Mouse (Mus musculus): ENCODE data around the gene Med26. TPM values are rescaled to one million over a fixed set of nuclear protein-coding genes. Genes with fewer than 3 reads are reported as not detected.
A peak's percentile ranks its signal among the peaks of the same experiment; 100 is the strongest.

Gene Med26
- total RNA-seq, 2 experiments from 2014 or later, result 7.3 to 9.8 TPM

GRCm38 (mm10) chr8:72548644-72549313, 709 bp upstream of the Med26 start:
- peak in 1 of 2 experiments; percentile 50 for DNase-seq

GRCm38 (mm10) chr8:72547122-72547801, 808 bp downstream of the Med26 start:
- peak; percentile 18 to 25 for DNase-seq

DNA sequence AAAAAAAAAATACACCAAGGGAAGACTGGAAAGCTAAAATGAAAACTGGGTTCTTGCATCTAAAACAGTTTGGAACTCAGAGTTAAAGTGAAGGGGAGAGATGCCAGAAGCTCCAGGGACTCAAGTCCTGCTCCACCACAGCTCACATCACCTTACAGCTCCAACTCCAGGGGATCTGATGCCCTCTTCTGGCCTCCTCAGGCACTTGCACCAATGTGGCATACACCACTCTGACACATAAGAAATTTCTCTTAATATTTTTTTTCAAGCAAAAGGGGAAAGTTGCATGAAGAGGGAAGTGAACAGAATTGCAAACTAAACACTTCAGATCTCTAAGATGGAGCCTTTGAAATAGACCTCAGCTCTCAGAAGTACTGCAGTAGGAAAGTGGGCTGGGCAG, 8.8 kb downstream of the Med26 start:
- no peak for DNase-seq

DNA sequence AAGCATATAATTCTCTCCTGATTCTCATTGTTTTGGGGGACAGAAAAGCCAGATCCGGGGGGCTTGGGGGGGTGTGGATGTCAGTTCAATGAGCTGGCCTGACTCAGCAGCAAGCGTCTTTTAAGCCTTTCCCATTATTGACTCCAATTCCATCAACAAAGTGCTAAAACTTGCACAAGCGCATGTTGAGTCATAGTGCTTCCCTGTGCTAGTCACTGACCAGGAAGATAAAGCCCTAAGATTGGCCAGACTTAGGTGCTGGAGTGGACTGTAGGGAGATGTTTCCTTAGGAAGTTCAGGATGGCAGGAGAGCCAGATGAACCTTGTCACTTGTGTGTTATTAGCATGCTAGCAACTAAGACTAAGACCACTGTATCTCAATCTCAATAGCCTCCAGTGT, 13.2 kb downstream of the Med26 start:
- no peak for DNase-seq

GRCm38 (mm10) chr8:72532103-72532502, 16.0 kb downstream of the Med26 start:
- DNase-seq, result no peak

- DNase-seq, result no peak
Observed at GRCm38 (mm10) chr8:72521888-72522287, 26.2 kb downstream of the Med26 start.

- DNase-seq, result peak; percentile 36 to 41
Observed at GRCm38 (mm10) chr8:72517421-72517988, 30.6 kb downstream of the Med26 start.

GRCm38 (mm10) chr8:72513158-72513557, 34.9 kb downstream of the Med26 start:
- DNase-seq, result no peak

DNA sequence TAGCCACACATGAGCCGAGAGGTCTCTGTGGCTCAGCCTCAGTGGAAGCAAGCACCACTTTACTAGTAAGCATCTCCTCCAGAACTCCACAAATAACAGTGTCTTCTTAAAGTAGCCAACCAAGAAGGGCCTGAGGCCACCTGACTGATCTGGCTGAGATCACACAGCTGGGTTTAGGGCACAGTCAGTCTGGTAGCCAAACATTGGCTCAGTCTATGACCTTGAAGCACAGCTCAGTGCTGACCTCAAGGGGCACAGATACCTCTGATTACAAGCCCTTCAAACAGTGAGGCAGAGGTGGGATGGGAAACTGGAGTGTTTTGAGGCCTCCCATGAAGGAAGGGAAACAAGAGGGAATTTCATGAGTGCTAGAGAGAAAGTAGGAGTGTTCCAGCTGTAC, 35.4 kb downstream of the Med26 start:
- DNase-seq, result no peak

GRCm38 (mm10) chr8:72507505-72507904, 40.6 kb downstream of the Med26 start:
- no peak for DNase-seq

DNA sequence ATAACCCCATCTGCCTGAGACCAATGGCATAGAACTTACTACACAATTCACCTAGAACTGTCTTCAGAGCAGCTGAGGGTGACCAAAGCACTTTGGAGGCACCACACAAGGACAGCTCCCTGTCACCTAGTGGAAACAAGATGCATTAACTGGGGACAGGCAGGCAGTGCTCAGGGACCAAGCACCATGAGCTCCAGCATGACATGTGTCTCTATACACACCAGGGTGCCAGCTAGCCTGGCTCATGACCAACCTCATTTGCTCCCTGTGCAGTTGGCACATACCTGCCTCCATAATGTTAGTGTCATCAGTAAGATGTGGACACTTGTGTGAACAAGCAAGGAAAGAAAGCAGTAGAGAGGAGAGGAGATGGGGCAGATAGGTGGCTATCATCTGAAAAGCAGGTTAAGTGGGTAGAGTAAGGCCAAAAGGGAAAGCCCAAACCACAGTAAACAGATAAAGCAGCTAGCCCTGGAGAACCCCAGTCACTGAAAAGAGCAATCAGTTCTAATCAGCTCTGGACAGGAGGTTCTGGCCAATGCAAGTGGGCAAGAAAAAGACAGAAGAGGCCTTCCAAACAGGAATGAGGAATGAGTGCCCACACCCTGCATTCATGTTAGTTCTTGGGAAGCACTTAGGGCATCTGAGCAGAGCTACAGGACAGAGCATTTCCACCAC, 43.3 kb downstream of the Med26 start:
- DNase-seq, result no peak

GRCm38 (mm10) chr8:72504137-72504536, 43.9 kb downstream of the Med26 start:
- no peak for DNase-seq

GRCm38 (mm10) chr8:72500521-72500931, 47.5 kb downstream of the Med26 start:
- DNase-seq, result peak; percentile 65 to 77

DNA sequence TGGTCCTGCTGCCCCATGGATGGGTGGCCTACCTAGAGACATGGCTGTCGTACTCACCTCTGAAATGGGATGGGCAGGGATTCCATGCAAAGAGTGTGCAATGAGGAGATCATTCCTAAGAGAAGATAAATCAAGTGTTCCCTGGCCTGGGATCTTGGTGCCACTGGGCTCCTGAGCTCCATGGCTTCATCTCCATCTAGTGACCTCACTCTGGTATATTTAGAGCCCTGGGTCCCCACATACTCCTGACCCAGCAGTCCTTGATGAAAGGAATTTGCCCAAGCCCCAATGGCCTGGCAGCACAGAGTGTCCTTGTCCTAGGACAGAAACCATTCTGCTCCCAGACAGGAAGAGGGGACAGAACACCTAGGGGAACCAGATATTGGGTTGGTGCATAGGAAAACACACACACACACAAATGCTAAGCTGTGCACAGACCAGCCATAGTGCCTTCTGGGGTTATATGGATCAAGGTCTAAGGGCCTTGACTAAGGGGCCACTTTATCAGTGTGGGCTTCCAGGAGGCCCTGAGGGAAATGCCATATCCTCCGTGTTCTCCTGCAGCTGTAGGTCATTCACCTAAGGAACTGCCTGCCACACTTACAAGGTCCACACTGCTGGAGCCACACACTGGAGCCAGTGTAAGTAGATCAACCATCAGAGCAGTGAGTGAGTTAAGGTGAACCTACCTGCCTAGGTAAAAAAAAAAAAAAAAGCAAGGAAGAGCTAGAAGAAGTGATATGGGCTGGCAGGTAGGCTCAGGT, 48.4 kb downstream of the Med26 start:
- peak; percentile 78 to 87 for DNase-seq

- DNase-seq, result no peak
Observed at GRCm38 (mm10) chr8:72498527-72498926, 49.5 kb downstream of the Med26 start.

GRCm38 (mm10) chr8:72497911-72498310, 50.2 kb downstream of the Med26 start:
- no peak for DNase-seq

- DNase-seq, result no peak
Observed at GRCm38 (mm10) chr8:72496217-72496616, 51.9 kb downstream of the Med26 start.

GRCm38 (mm10) chr8:72495411-72496111, 52.5 kb downstream of the Med26 start:
- no peak for DNase-seq

DNA sequence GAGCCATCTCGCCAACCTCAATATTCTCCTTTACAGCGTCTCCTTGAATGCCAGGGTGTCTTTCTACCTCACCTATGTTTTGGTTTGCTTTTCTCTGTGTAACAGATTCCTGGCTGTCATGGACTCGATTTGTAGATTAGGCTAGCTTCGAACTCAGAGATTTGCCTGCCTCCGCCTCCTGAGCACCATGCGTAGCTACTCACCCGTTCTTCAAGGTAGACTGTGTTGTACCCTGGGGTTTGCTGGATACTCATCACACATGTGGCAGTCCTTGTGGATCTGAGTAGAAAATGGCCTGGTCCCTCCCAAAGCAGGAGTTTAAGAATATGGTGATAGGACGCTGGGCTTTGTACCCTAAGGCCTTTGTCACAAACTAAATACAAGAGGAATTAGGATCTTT, 54.7 kb downstream of the Med26 start:
- no peak for DNase-seq

- peak; percentile 99 for DNase-seq
Observed at GRCm38 (mm10) chr8:72492622-72493081, 55.4 kb downstream of the Med26 start.

All from heart, adult 18-20 months (tissue).